Mouse (Mus musculus): ENCODE results near the gene Upk1a.

- TF ChIP-seq CTCF (conservative IDR thresholded peaks at IDR 0.05; ENCODE audit: low read length) (no peak), POU5F1 (IDR thresholded peaks at IDR 0.05; ENCODE audit: borderline replicate concordance, low read length) (no peak)
These were observed 21.6 kb downstream of the Upk1a start for GRCm38 (mm10) chr7:30590927-30591604.
